8 mouse cellular contexts compared by ENCODE assay signal in genomic region chr12:86894184-86894839, GRCm38 (mm10). TPM values are rescaled to one million over a fixed set of nuclear protein-coding genes. Genes with fewer than 3 reads are reported as not detected.
A peak's percentile ranks its signal among the peaks of the same experiment; 100 is the strongest.
DNase-seq lines count a peak whose midpoint lies in the region; ATAC-seq and TF ChIP-seq lines count a peak whose summit lies in the region.

No protein-coding gene starts in this region.

- peaks cover 91% of the 10 kb centered on the region for H3K4me1 ChIP-seq in embryonic facial prominence, embryonic 13.5 days
- H3K4me1 ChIP-seq in heart, adult 2 months (ENCODE audit: control insufficient read depth, insufficient read depth, low read length) = peaks cover 31% of the 10 kb centered on the region
- peaks cover 53% of the 10 kb centered on the region for H3K4me1 ChIP-seq in kidney, adult 2 months (ENCODE audit: control insufficient read depth, insufficient read depth, low read length)
- H3K4me1 ChIP-seq in limb, embryonic 11.5 days (ENCODE audit: control insufficient read depth, insufficient read depth, low read length) = peaks cover 71% of the 10 kb centered on the region
- peaks cover 93% of the 10 kb centered on the region for H3K4me1 ChIP-seq in midbrain, embryonic 13.5 days (replicated peaks)
- peaks cover 25% of the 10 kb centered on the region for H3K4me1 ChIP-seq in small intestine, adult 2 months (ENCODE audit: control insufficient read depth, insufficient read depth, insufficient read length, low read length)

- peak overlapping the region; percentile 62 for H3K9ac ChIP-seq in embryonic facial prominence, embryonic 13.5 days
- H3K9ac ChIP-seq in heart, adult 2 months (ENCODE audit: low read depth, low read length) = peak overlapping the region; percentile 69
- H3K9ac ChIP-seq in limb, embryonic 11.5 days (ENCODE audit: low read length) = peak overlapping the region; percentile 46
- peak overlapping the region; percentile 69 for H3K9ac ChIP-seq in midbrain, embryonic 13.5 days (replicated peaks)

- H3K27me3 ChIP-seq in embryonic facial prominence, embryonic 13.5 days = no peaks in the 10 kb centered on the region
- no peaks in the 10 kb centered on the region for H3K27me3 ChIP-seq in heart, adult 2 months (ENCODE audit: control insufficient read depth, insufficient read depth, low read length)
- H3K27me3 ChIP-seq in kidney, adult 2 months (replicated peaks; ENCODE audit: control insufficient read depth, insufficient read depth, low read length) = no peaks in the 10 kb centered on the region
- H3K27me3 ChIP-seq in limb, embryonic 11.5 days (ENCODE audit: control insufficient read depth, insufficient read depth, low read length) = no peaks in the 10 kb centered on the region
- no peaks in the 10 kb centered on the region for H3K27me3 ChIP-seq in midbrain, embryonic 13.5 days
- no peaks in the 10 kb centered on the region for H3K27me3 ChIP-seq in small intestine, adult 2 months (ENCODE audit: control insufficient read depth, insufficient read depth, low read length)

- no peak for TF ChIP-seq CTCF in heart, adult 2 months (IDR thresholded peaks at IDR 0.05)
- TF ChIP-seq CTCF in kidney, adult 2 months (conservative IDR thresholded peaks at IDR 0.05; ENCODE audit: insufficient read depth, insufficient read length, low read depth, low read length) = no peak
- TF ChIP-seq CTCF in small intestine, adult 2 months (IDR thresholded peaks at IDR 0.05; ENCODE audit: extremely low read depth, insufficient read length, insufficient replicate concordance, low read depth, low read length) = no peak

- peak; percentile 77 for TF ChIP-seq EP300 in heart, adult 2 months (IDR thresholded peaks at IDR 0.05; ENCODE audit: insufficient read depth, low read depth, low read length)

- TF ChIP-seq POLR2A in heart, adult 2 months (IDR thresholded peaks at IDR 0.05; ENCODE audit: insufficient read depth, low read depth, low read length) = no peak
- no peak for TF ChIP-seq POLR2A in kidney, adult 2 months (IDR thresholded peaks at IDR 0.05; ENCODE audit: low read depth, low read length)
- TF ChIP-seq POLR2A in small intestine, adult 2 months (IDR thresholded peaks at IDR 0.05; ENCODE audit: low read depth, low read length) = no peak

- H3K4me3 ChIP-seq in embryonic facial prominence, embryonic 13.5 days = peak overlapping the region; percentile 39
- H3K4me3 ChIP-seq in heart, adult 2 months = peak overlapping the region; percentile 34
- peak overlapping the region; percentile 48; the same call in 1 of the 2 replicates for H3K4me3 ChIP-seq in kidney, adult 2 months (ENCODE audit: insufficient read depth, low read depth, low read length)
- peak overlapping the region; percentile 21; the same call in 1 of the 2 replicates for H3K4me3 ChIP-seq in limb, embryonic 11.5 days (ENCODE audit: low read depth, low read length)
- peak overlapping the region; percentile 34 for H3K4me3 ChIP-seq in midbrain, embryonic 13.5 days (replicated peaks)
- H3K4me3 ChIP-seq in small intestine, adult 2 months (ENCODE audit: low read depth, low read length) = peak overlapping the region; percentile 51

- no peaks in the 10 kb centered on the region for H3K79me2 ChIP-seq in heart, adult 2 months (replicated peaks; ENCODE audit: control insufficient read depth, insufficient read depth, low read length)

- no peaks in the 10 kb centered on the region for H3K36me3 ChIP-seq in embryonic facial prominence, embryonic 13.5 days
- H3K36me3 ChIP-seq in heart, adult 2 months (ENCODE audit: control insufficient read depth, insufficient read depth, low read length) = peaks cover 13% of the 10 kb centered on the region
- H3K36me3 ChIP-seq in kidney, adult 2 months (ENCODE audit: control insufficient read depth, insufficient read depth, low read length) = no peaks in the 10 kb centered on the region
- H3K36me3 ChIP-seq in limb, embryonic 11.5 days (ENCODE audit: control insufficient read depth, insufficient read depth, low read length) = no peaks in the 10 kb centered on the region
- H3K36me3 ChIP-seq in midbrain, embryonic 13.5 days = no peaks in the 10 kb centered on the region
- H3K36me3 ChIP-seq in small intestine, adult 2 months (ENCODE audit: control insufficient read depth, insufficient read depth, low read length) = no peaks in the 10 kb centered on the region

- H3K4me2 ChIP-seq in embryonic facial prominence, embryonic 13.5 days = peak overlapping the region; percentile 67
- H3K4me2 ChIP-seq in limb, embryonic 11.5 days (ENCODE audit: low read depth, severe bottlenecking) = peak overlapping the region; percentile 84
- peak overlapping the region; percentile 67 for H3K4me2 ChIP-seq in midbrain, embryonic 13.5 days (replicated peaks)

- peak; percentile 100 for DNase-seq in 3T3-L1 (ENCODE audit: low read depth, low spot score)
- DNase-seq in adrenal gland, postnatal 4 days (ENCODE audit: low spot score in 2 of 2) = peak; percentile 92 to 97
- DNase-seq in heart, adult 2 months = peak; percentile 95 to 96
- peak; percentile 99 for DNase-seq in kidney, adult 2 months
- DNase-seq in limb, embryonic 11.5 days (ENCODE audit: low spot score) = peak; percentile 94

- intact Hi-C loops in heart, adult 2 months (cut with DNase I) = loop anchor here (5.0 kb wide), 1 partner anchor 38 kb away; no protein-coding TSS in a partner anchor

- ATAC-seq in embryonic facial prominence, embryonic 13.5 days (ENCODE audit: insufficient number of reproducible peaks, insufficient read depth, low FRiP score, low TSS enrichment, low read depth) = peak; percentile 85
- ATAC-seq in limb, embryonic 11.5 days (ENCODE audit: insufficient number of reproducible peaks, low FRiP score, low TSS enrichment, low read depth) = peak; percentile 85
- ATAC-seq in midbrain, embryonic 13.5 days = peak; percentile 91

- under 1% methylated on average over 21 of the region's 26 CpGs for WGBS in embryonic facial prominence, embryonic 13.5 days
- under 1% methylated on average over 24 of the region's 26 CpGs for WGBS in heart, adult 2 months
- under 1% methylated on average over 21 of the region's 26 CpGs for WGBS in kidney, adult 2 months
- under 1% methylated on average over 23 of the region's 26 CpGs for WGBS in limb, embryonic 11.5 days
- under 1% methylated on average over 22 of the region's 26 CpGs for WGBS in midbrain, embryonic 13.5 days
- WGBS in small intestine, adult 2 months = under 1% methylated on average over 22 of the region's 26 CpGs

- no peaks in the 10 kb centered on the region for H3K9me3 ChIP-seq in embryonic facial prominence, embryonic 13.5 days
- no peaks in the 10 kb centered on the region for H3K9me3 ChIP-seq in limb, embryonic 11.5 days (ENCODE audit: control insufficient read depth, low read length)
- no peaks in the 10 kb centered on the region for H3K9me3 ChIP-seq in midbrain, embryonic 13.5 days

- H3K27ac ChIP-seq in embryonic facial prominence, embryonic 13.5 days = peak overlapping the region; percentile 99
- H3K27ac ChIP-seq in heart, adult 2 months = peak overlapping the region; percentile 91
- peak overlapping the region; percentile 98 for H3K27ac ChIP-seq in kidney, adult 2 months (ENCODE audit: insufficient read depth, low read depth, low read length)
- peak overlapping the region; percentile 99 for H3K27ac ChIP-seq in limb, embryonic 11.5 days (replicated peaks; ENCODE audit: low read depth, low read length)
- peak overlapping the region; percentile 99 for H3K27ac ChIP-seq in midbrain, embryonic 13.5 days
- H3K27ac ChIP-seq in small intestine, adult 2 months (ENCODE audit: insufficient read depth, low read depth, low read length) = peak overlapping the region; percentile 91

RNA-seq across cellular contexts. Expression of gene Irf2bpl, which starts 9.7 kb away (rescaled TPM):
- total RNA-seq in adrenal gland, postnatal 4 days (2021) = 10 to 100 TPM; 78.0 to 81.7 TPM
- polyA plus RNA-seq in embryonic facial prominence, embryonic 13.5 days (2015; fragmentation: Nextera tagmentation; extraction: Ambion mirVana) = 36.5 and 37.7 TPM in 2 replicates
- total RNA-seq in heart, adult 2 months (2021) = 10 to 100 TPM; 32.6 to 36.9 TPM
- 15.6 and 20.1 TPM in 2 replicates for polyA plus RNA-seq in heart, adult 2 months (2012; rRNA removed)
- 22.0 and 27.8 TPM in 2 replicates for polyA plus RNA-seq in kidney, adult 2 months (2012; rRNA removed)
- polyA plus RNA-seq in limb, embryonic 11.5 days (2014; fragmentation: Nextera tagmentation; extraction: Ambion mirVana) = 17.9 and 22.0 TPM in 2 replicates
- polyA plus RNA-seq in midbrain, embryonic 13.5 days (2015; fragmentation: Nextera tagmentation; extraction: Ambion mirVana) = 65.3 and 75.5 TPM in 2 replicates
- 17.5 and 30.5 TPM in 2 replicates for polyA plus RNA-seq in small intestine, adult 2 months (2012; rRNA removed)

RNA-seq across cellular contexts. Expression of gene Cipc, which starts 52.5 kb away (rescaled TPM):
- total RNA-seq in adrenal gland, postnatal 4 days (2021) = 10 to 100 TPM; 21.7 to 23.5 TPM
- 24.3 TPM in 2 replicates for polyA plus RNA-seq in embryonic facial prominence, embryonic 13.5 days (2015; fragmentation: Nextera tagmentation; extraction: Ambion mirVana)
- total RNA-seq in heart, adult 2 months (2021) = 10 to 100 TPM; 43.8 to 45.1 TPM
- polyA plus RNA-seq in heart, adult 2 months (2012; rRNA removed) = 34.1 and 39.6 TPM in 2 replicates
- polyA plus RNA-seq in kidney, adult 2 months (2012; rRNA removed) = 28.8 and 34.2 TPM in 2 replicates
- 31.3 and 33.7 TPM in 2 replicates for polyA plus RNA-seq in limb, embryonic 11.5 days (2014; fragmentation: Nextera tagmentation; extraction: Ambion mirVana)
- polyA plus RNA-seq in midbrain, embryonic 13.5 days (2015; fragmentation: Nextera tagmentation; extraction: Ambion mirVana) = 49.8 and 51.2 TPM in 2 replicates
- polyA plus RNA-seq in small intestine, adult 2 months (2012; rRNA removed) = 7.9 and 16.3 TPM in 2 replicates

Comparison
In these comparisons a context has a peak if more than half of its experiments do, and no peak if none do; other contexts are left out.
1. Peak in every context shown above with its lines: DNase-seq, ATAC-seq, H3K4me3 ChIP-seq and H3K27ac ChIP-seq.